Mouse (Mus musculus): ENCODE measurements around the gene Hoxc9. TPM values are rescaled to one million over a fixed set of nuclear protein-coding genes. Genes with fewer than 3 reads are reported as not detected.

Gene Hoxc9
- polyA plus RNA-seq, 1 experiment: not detected

GRCm38 (mm10) chr15:102983716-102984115 lies 7.5 kb downstream of the Hoxc9 start:
- Histone ChIP-seq H3K4me3 (ENCODE audit: insufficient read depth, low read length) (no peak overlapping the region), H3K27ac (ENCODE audit: insufficient read depth, low read depth, low read length) (no peak overlapping the region), H3K4me1 (ENCODE audit: control insufficient read depth, insufficient read depth, low read length) (no peaks in the 10 kb centered on the region)
- no peak for TF ChIP-seq CTCF (IDR thresholded peaks at IDR 0.05; ENCODE audit: low read depth, low read length)
- TF ChIP-seq POLR2A (IDR thresholded peaks at IDR 0.05; ENCODE audit: borderline replicate concordance, low read depth, low read length): no peak

- no peaks in the 10 kb centered on the region for H3K4me1 ChIP-seq (ENCODE audit: control insufficient read depth, insufficient read depth, low read length)
- no peak overlapping the region for H3K4me3 ChIP-seq (ENCODE audit: insufficient read depth, low read length)
- TF ChIP-seq POLR2A (IDR thresholded peaks at IDR 0.05; ENCODE audit: borderline replicate concordance, low read depth, low read length): no peak
- no peak for TF ChIP-seq CTCF (IDR thresholded peaks at IDR 0.05; ENCODE audit: low read depth, low read length)
- no peak overlapping the region for H3K27ac ChIP-seq (ENCODE audit: insufficient read depth, low read depth, low read length)
Observed at GRCm38 (mm10) chr15:102984521-102984920, 8.3 kb downstream of the Hoxc9 start.

GRCm38 (mm10) chr15:102984925-102985324 lies 8.7 kb downstream of the Hoxc9 start:
- H3K4me1 ChIP-seq (ENCODE audit: control insufficient read depth, insufficient read depth, low read length): no peaks in the 10 kb centered on the region
- no peak overlapping the region for H3K4me3 ChIP-seq (ENCODE audit: insufficient read depth, low read length)
- H3K27ac ChIP-seq (ENCODE audit: insufficient read depth, low read depth, low read length): no peak overlapping the region
- no peak for TF ChIP-seq POLR2A (IDR thresholded peaks at IDR 0.05; ENCODE audit: borderline replicate concordance, low read depth, low read length)
- no peak for TF ChIP-seq CTCF (IDR thresholded peaks at IDR 0.05; ENCODE audit: low read depth, low read length)

- Histone ChIP-seq H3K27ac (ENCODE audit: insufficient read depth, low read depth, low read length) (no peak overlapping the region), H3K4me1 (ENCODE audit: control insufficient read depth, insufficient read depth, low read length) (no peaks in the 10 kb centered on the region), H3K4me3 (ENCODE audit: insufficient read depth, low read length) (no peak overlapping the region)
- TF ChIP-seq POLR2A (IDR thresholded peaks at IDR 0.05; ENCODE audit: borderline replicate concordance, low read depth, low read length) (no peak), CTCF (IDR thresholded peaks at IDR 0.05; ENCODE audit: low read depth, low read length) (peak; percentile 83)
Observed at GRCm38 (mm10) chr15:102987124-102987833, 11.0 kb downstream of the Hoxc9 start.

GRCm38 (mm10) chr15:102988078-102988477 lies 11.8 kb downstream of the Hoxc9 start:
- H3K27ac ChIP-seq (ENCODE audit: insufficient read depth, low read depth, low read length): no peak overlapping the region

GRCm38 (mm10) chr15:102990461-102991397 lies 14.5 kb downstream of the Hoxc9 start, which contains the start of gene Hoxc8:
Gene Hoxc8, plus strand, starts transcription at chr15:102990607.
- H3K4me3 ChIP-seq (ENCODE audit: insufficient read depth, low read length): no peak within 1 kb of the TSS

More at GRCm38 (mm10) chr15:102988078-102988477, 11.8 kb downstream of the Hoxc9 start:
- TF ChIP-seq CTCF (IDR thresholded peaks at IDR 0.05; ENCODE audit: low read depth, low read length) (no peak), POLR2A (IDR thresholded peaks at IDR 0.05; ENCODE audit: borderline replicate concordance, low read depth, low read length) (no peak)
- no peaks in the 10 kb centered on the region for H3K4me1 ChIP-seq (ENCODE audit: control insufficient read depth, insufficient read depth, low read length)
- no peak overlapping the region for H3K4me3 ChIP-seq (ENCODE audit: insufficient read depth, low read length)

GRCm38 (mm10) chr15:102991782-102992181 lies 15.5 kb downstream of the Hoxc9 start:
- Histone ChIP-seq H3K4me1 (ENCODE audit: control insufficient read depth, insufficient read depth, low read length) (no peaks in the 10 kb centered on the region), H3K27ac (ENCODE audit: insufficient read depth, low read depth, low read length) (no peak overlapping the region), H3K4me3 (ENCODE audit: insufficient read depth, low read length) (no peak overlapping the region)
- TF ChIP-seq POLR2A (IDR thresholded peaks at IDR 0.05; ENCODE audit: borderline replicate concordance, low read depth, low read length) (no peak), CTCF (IDR thresholded peaks at IDR 0.05; ENCODE audit: low read depth, low read length) (no peak)

More at GRCm38 (mm10) chr15:102990461-102991397, 14.5 kb downstream of the Hoxc9 start, which contains the start of gene Hoxc8:
- Histone ChIP-seq H3K4me1 (ENCODE audit: control insufficient read depth, insufficient read depth, low read length) (no peaks in the 10 kb centered on the region), H3K27ac (ENCODE audit: insufficient read depth, low read depth, low read length) (no peak within 1 kb of the TSS)
- TF ChIP-seq CTCF (IDR thresholded peaks at IDR 0.05; ENCODE audit: low read depth, low read length) (no peak), POLR2A (IDR thresholded peaks at IDR 0.05; ENCODE audit: borderline replicate concordance, low read depth, low read length) (no peak)

- Histone ChIP-seq H3K27ac (ENCODE audit: insufficient read depth, low read depth, low read length) (no peak overlapping the region), H3K4me3 (ENCODE audit: insufficient read depth, low read length) (no peak overlapping the region), H3K4me1 (ENCODE audit: control insufficient read depth, insufficient read depth, low read length) (no peaks in the 10 kb centered on the region)
- TF ChIP-seq POLR2A (IDR thresholded peaks at IDR 0.05; ENCODE audit: borderline replicate concordance, low read depth, low read length): no peak
- TF ChIP-seq CTCF (IDR thresholded peaks at IDR 0.05; ENCODE audit: low read depth, low read length): no peak
Observed at GRCm38 (mm10) chr15:102992206-102992605, 16.0 kb downstream of the Hoxc9 start.

GRCm38 (mm10) chr15:102992863-102993262 lies 16.6 kb downstream of the Hoxc9 start:
- no peak overlapping the region for H3K4me3 ChIP-seq (ENCODE audit: insufficient read depth, low read length)
- TF ChIP-seq CTCF (IDR thresholded peaks at IDR 0.05; ENCODE audit: low read depth, low read length) (no peak), POLR2A (IDR thresholded peaks at IDR 0.05; ENCODE audit: borderline replicate concordance, low read depth, low read length) (no peak)
- no peaks in the 10 kb centered on the region for H3K4me1 ChIP-seq (ENCODE audit: control insufficient read depth, insufficient read depth, low read length)
- no peak overlapping the region for H3K27ac ChIP-seq (ENCODE audit: insufficient read depth, low read depth, low read length)

Measured in bone marrow macrophage, adult 2 months (primary cell).